Mouse (Mus musculus) lung, postnatal 0 days (tissue): ENCODE results near the gene Ankrd55. TPM values are rescaled to one million over a fixed set of nuclear protein-coding genes. Genes with fewer than 3 reads are reported as not detected.

Source experiments
- ATAC-seq: fragments of 200-750 bp; cut with Nextera tagmentation; 2 replicates; pipeline ENCODE4 v1.8.0; 2017; ENCODE audit warnings: moderate library complexity
- DNase-seq: peaks from one replicate; pipeline ENCODE4 v3.0.0-alpha.2; 2016; ENCODE audit warnings: low spot score
- H3K27ac ChIP-seq: fragments of 300-500 bp; sonication (generic); 2 replicates; pipeline ENCODE4 v1.5.1; 2014; ENCODE audit warnings: antibody characterized with exemption, mild to moderate bottlenecking, low read length, mixed read lengths
- H3K27me3 ChIP-seq: fragments of 300-500 bp; sonication (generic); replicated peaks from 2 replicates; pipeline ENCODE4 v1.6.1; 2014; ENCODE audit warnings: low read length, mixed read lengths; ENCODE audit not compliant: insufficient read depth
- H3K36me3 ChIP-seq: fragments of 300-500 bp; sonication (generic); 2 replicates; pipeline ENCODE4 v1.6.1; 2014; ENCODE audit warnings: low read length, mixed read lengths; ENCODE audit not compliant: insufficient read depth
- H3K4me1 ChIP-seq: fragments of 300-500 bp; sonication (generic); 2 replicates; pipeline ENCODE4 v1.6.1; 2014; ENCODE audit warnings: antibody characterized with exemption, low read depth, low read length, mixed read lengths; ENCODE audit not compliant: insufficient read depth
- H3K4me2 ChIP-seq: fragments of 300-500 bp; sonication (generic); replicated peaks from 2 replicates; pipeline ENCODE4 v1.6.1; 2014; ENCODE audit warnings: low read depth, mild to moderate bottlenecking, low read length, moderate library complexity, mixed read lengths
- H3K4me3 ChIP-seq: fragments of 300-500 bp; sonication (generic); 2 replicates; pipeline ENCODE4 v1.5.1; 2014; ENCODE audit warnings: low read depth, low read length
- H3K9ac ChIP-seq: fragments of 300-500 bp; sonication (generic); replicated peaks from 2 replicates; pipeline ENCODE4 v1.6.1; 2014; ENCODE audit warnings: low read depth, mild to moderate bottlenecking
- H3K9me3 ChIP-seq: fragments of 300-500 bp; sonication (generic); 2 replicates; pipeline ENCODE4 v1.6.1; 2016; ENCODE audit warnings: low read length, mixed read lengths
- CTCF ChIP-seq: IDR thresholded peaks from 2 replicates; pipeline ENCODE4 v1.5.1; 2016; ENCODE audit warnings: antibody characterized with exemption, mild to moderate bottlenecking
- EP300 ChIP-seq: IDR thresholded peaks from 2 replicates; pipeline ENCODE4 v1.6.1; 2016; ENCODE audit warnings: antibody characterized with exemption, mild to moderate bottlenecking, control low read depth
- WGBS: fragments of 180-500 bp; shearing (Covaris S2); extraction: QIAGEN DNeasy Blood & Tissue Kit; methylation state at CpG from one replicate; pipeline ENCODE4 v1.1.7; 2014; 5-methylcytosine and 5-hydroxymethylcytosine counted together
- polyA plus RNA-seq: library from polyadenylated mRNA; unstranded; fragments of >200 nt; fragmentation: Nextera tagmentation; extraction: Ambion mirVana; gene quantifications from 2 replicates; pipeline ENCODE4 v1.2.1, GENCODE M21; 2015

Gene Ankrd55
- 0.23 TPM in 1 of 2 replicates, not detected in the other for polyA plus RNA-seq

GRCm38 (mm10) chr13:112288225-112289178, at the start of gene Ankrd55:
Gene Ankrd55, plus strand, starts transcription at chr13:112288451.
- H3K4me3 ChIP-seq: peak within 1 kb of the TSS; percentile 19
- H3K9ac ChIP-seq: no peak within 1 kb of the TSS
- 10% methylated on average over 22 of the region's 22 CpGs for WGBS

GRCm38 (mm10) chr13:112239239-112239638, 49.0 kb upstream of the Ankrd55 start:
- H3K4me2 ChIP-seq: no peak overlapping the region
- no peak overlapping the region for H3K9ac ChIP-seq
- H3K27ac ChIP-seq: no peak overlapping the region
- ATAC-seq (no peak), DNase-seq (no peak)
- H3K9me3 ChIP-seq: no peaks in the 10 kb centered on the region
- no peaks in the 10 kb centered on the region for H3K4me1 ChIP-seq
- no peak for TF ChIP-seq CTCF
- no peak for TF ChIP-seq EP300
- H3K4me3 ChIP-seq: no peak overlapping the region
- H3K27me3 ChIP-seq: no peaks in the 10 kb centered on the region
- 94% methylated on average over 2 of the region's 2 CpGs for WGBS
- no peaks in the 10 kb centered on the region for H3K36me3 ChIP-seq

More at GRCm38 (mm10) chr13:112288225-112289178, at the start of gene Ankrd55:
- peak within 1 kb of the TSS; percentile 37 for H3K4me2 ChIP-seq
- no peak within 1 kb of the TSS for H3K27ac ChIP-seq
- peak; percentile 85 for ATAC-seq
- H3K27me3 ChIP-seq: no peaks in the 10 kb centered on the region
- TF ChIP-seq EP300 (no peak), CTCF (no peak)
- peak; percentile 70 for DNase-seq
- peaks cover 8% of the 10 kb centered on the region; the same call in 1 of the 2 replicates for H3K4me1 ChIP-seq
- no peaks in the 10 kb centered on the region for H3K36me3 ChIP-seq
- no peaks in the 10 kb centered on the region for H3K9me3 ChIP-seq

GRCm38 (mm10) chr13:112241431-112241830, 46.8 kb upstream of the Ankrd55 start:
- Histone ChIP-seq H3K27me3 (no peaks in the 10 kb centered on the region), H3K9ac (no peak overlapping the region), H3K27ac (no peak overlapping the region), H3K4me3 (no peak overlapping the region), H3K9me3 (no peaks in the 10 kb centered on the region), H3K36me3 (no peaks in the 10 kb centered on the region), H3K4me2 (no peak overlapping the region), H3K4me1 (no peaks in the 10 kb centered on the region)
- TF ChIP-seq EP300 (no peak), CTCF (no peak)
- ATAC-seq (no peak), DNase-seq (no peak)
- 37% methylated on average over 8 of the region's 8 CpGs for WGBS

GRCm38 (mm10) chr13:112245131-112245530, 43.1 kb upstream of the Ankrd55 start:
- no peak overlapping the region for H3K9ac ChIP-seq
- H3K27ac ChIP-seq: no peak overlapping the region
- H3K9me3 ChIP-seq: 0 out of 2 replicates have a peak, but pooled peaks cover 4% of the 10 kb centered on the region
- no peaks in the 10 kb centered on the region for H3K36me3 ChIP-seq
- ATAC-seq: no peak
- H3K27me3 ChIP-seq: no peaks in the 10 kb centered on the region
- no peak overlapping the region for H3K4me3 ChIP-seq
- no peak for DNase-seq
- TF ChIP-seq CTCF (no peak), EP300 (no peak)
- H3K4me1 ChIP-seq: no peaks in the 10 kb centered on the region
- H3K4me2 ChIP-seq: no peak overlapping the region
- 60% methylated on average over 5 of the region's 5 CpGs for WGBS

- WGBS: 62% methylated on average over 2 of the region's 2 CpGs
- Histone ChIP-seq H3K27me3 (no peaks in the 10 kb centered on the region), H3K4me1 (no peaks in the 10 kb centered on the region), H3K9me3 (0 out of 2 replicates have a peak, but pooled peaks cover 4% of the 10 kb centered on the region), H3K27ac (no peak overlapping the region), H3K4me3 (no peak overlapping the region), H3K36me3 (no peaks in the 10 kb centered on the region), H3K9ac (no peak overlapping the region), H3K4me2 (no peak overlapping the region)
- DNase-seq (peak; percentile 31), ATAC-seq (no peak)
- TF ChIP-seq CTCF (no peak), EP300 (no peak)
Measured at GRCm38 (mm10) chr13:112251433-112251832, 36.8 kb upstream of the Ankrd55 start.

- peak; percentile 72 for DNase-seq
- Histone ChIP-seq H3K4me2 (no peak overlapping the region), H3K36me3 (no peaks in the 10 kb centered on the region), H3K9ac (no peak overlapping the region), H3K27ac (no peak overlapping the region), H3K27me3 (no peaks in the 10 kb centered on the region), H3K4me3 (no peak overlapping the region), H3K4me1 (no peaks in the 10 kb centered on the region), H3K9me3 (0 out of 2 replicates have a peak, but pooled peaks cover 4% of the 10 kb centered on the region)
- no peak for TF ChIP-seq CTCF
- no peak for TF ChIP-seq EP300
- WGBS: 43% methylated on average over 3 of the region's 3 CpGs
- peak; percentile 22; the same call in 1 of the 2 replicates for ATAC-seq
Measured at GRCm38 (mm10) chr13:112252012-112252411, 36.2 kb upstream of the Ankrd55 start.
